Mouse (Mus musculus) liver, embryonic 14.5 days (tissue): ENCODE measurements around the gene Chl1.

ENCODE experiments used
- CTCF ChIP-seq: IDR thresholded peaks from 2 replicates; pipeline ENCODE4 v1.5.1; 2016; ENCODE audit warnings: antibody characterized with exemption, low read depth, control low read depth
- EP300 ChIP-seq: IDR thresholded peaks from 2 replicates; pipeline ENCODE4 v1.6.1; 2016; ENCODE audit warnings: antibody characterized with exemption, low read depth

- TF ChIP-seq EP300 (no peak), CTCF (no peak)
Measured at GRCm38 (mm10) chr6:103632856-103633255, 122.5 kb downstream of the Chl1 start.
